Mouse (Mus musculus) layer of hippocampus, postnatal 36 days (tissue): ENCODE measurements around the gene Kat8. TPM values are rescaled to one million over a fixed set of nuclear protein-coding genes. Genes with fewer than 3 reads are reported as not detected.
"Not testable (repeated sequence)": the region's sequence is repeated elsewhere in the genome, so short reads cannot be mapped to it uniquely, and the experiment has no call there.

ENCODE experiments used
- DNase-seq, 2 experiments: peaks; one replicate each; pipeline ENCODE4 v3.0.0; 2022
- total RNA-seq, 2 experiments: library from RNA; stranded (reverse); gene quantifications; 2 replicates each; pipeline ENCODE4 v1.2.3; 2021

Kat8 gene
- total RNA-seq, 2 experiments from 2014 or later, result 33.8 to 36.2 TPM

GRCm38 (mm10) chr7:127932273-127933031, 20.1 kb downstream of the Kat8 start:
- no peak for DNase-seq

- no peak for DNase-seq
Measured at GRCm38 (mm10) chr7:127934075-127934474, 21.8 kb downstream of the Kat8 start.

- peak; percentile 92 to 95 for DNase-seq
Measured at GRCm38 (mm10) chr7:127935028-127935722, 22.9 kb downstream of the Kat8 start.

- DNase-seq, result no peak
Measured at GRCm38 (mm10) chr7:127935748-127936159, 23.4 kb downstream of the Kat8 start.

- DNase-seq, result no peak
Measured at GRCm38 (mm10) chr7:127936216-127936884, 24.0 kb downstream of the Kat8 start.

GRCm38 (mm10) chr7:127942097-127942496, 29.8 kb downstream of the Kat8 start:
- not testable (repeated sequence) for DNase-seq

GRCm38 (mm10) chr7:127944614-127945013, 32.3 kb downstream of the Kat8 start:
- DNase-seq, result no peak

GRCm38 (mm10) chr7:127946470-127947023, 34.2 kb downstream of the Kat8 start, which contains the start of gene Prss36:
TSS of gene Prss36 (minus strand) at chr7:127946725.
- DNase-seq, result no peak

GRCm38 (mm10) chr7:127952864-127953581, 40.7 kb downstream of the Kat8 start:
- DNase-seq, result no peak

GRCm38 (mm10) chr7:127959364-127959763, 47.0 kb downstream of the Kat8 start:
- DNase-seq, result no peak

GRCm38 (mm10) chr7:127966371-127966918, 54.1 kb downstream of the Kat8 start:
- DNase-seq, result no peak

- peak; percentile 95 for DNase-seq
Measured at GRCm38 (mm10) chr7:127967004-127967921, 54.9 kb downstream of the Kat8 start, which contains the start of gene Fus. TSS of gene Fus (plus strand) at chr7:127967457.

- DNase-seq, result peak; percentile 66 to 71
Measured at GRCm38 (mm10) chr7:127967922-127968828, 55.9 kb downstream of the Kat8 start.

GRCm38 (mm10) chr7:127974413-127974930, 62.2 kb downstream of the Kat8 start:
- no peak for DNase-seq

Other genes starting within 250 kb of the Kat8 start
- 10 to 100 TPM; 23.1 to 25.8 TPM for gene Bcl7c, start 203.6 kb upstream of the Kat8 start, total RNA-seq
- gene Ctf1, start 199.8 kb upstream of the Kat8 start, total RNA-seq, result 1 to 10 TPM; 2.1 to 2.4 TPM
- gene Ctf2, start 180.3 kb upstream of the Kat8 start, total RNA-seq, result not detected
- 10 to 100 TPM; 63.5 to 65.2 TPM for gene Fbxl19, start 168.0 kb upstream of the Kat8 start, total RNA-seq
- gene Orai3, start 142.7 kb upstream of the Kat8 start, total RNA-seq, result 10 to 100 TPM; 31.1 to 32.6 TPM
- 10 to 100 TPM; 46.2 to 46.9 TPM for gene Setd1a, start 135.8 kb upstream of the Kat8 start, total RNA-seq
- 1 to 10 TPM; 2.4 to 2.9 TPM for gene Gm49388, start 126.9 kb upstream of the Kat8 start, total RNA-seq
- gene Hsd3b7, start 111.9 kb upstream of the Kat8 start, total RNA-seq, result 1 to 10 TPM; 8.3 to 8.6 TPM
- gene Stx4a, start 88.2 kb upstream of the Kat8 start, total RNA-seq, result 10 to 100 TPM; 64.3 to 64.7 TPM
- gene Stx1b, start 88.0 kb upstream of the Kat8 start, total RNA-seq, result 100 to 1,000 TPM; 342 to 346 TPM
- gene Zfp646, start 36.3 kb upstream of the Kat8 start, total RNA-seq, result 10 to 100 TPM; 33.2 to 36.3 TPM
- 10 to 100 TPM; 24.5 to 25.5 TPM for gene Zfp668, start 35.7 kb upstream of the Kat8 start, total RNA-seq
- gene Prss53, start 21.5 kb upstream of the Kat8 start, total RNA-seq, result 1 to 10 TPM; 3.7 to 4.0 TPM
- not detected for gene Gm21974, start 17.1 kb upstream of the Kat8 start, total RNA-seq
- 10 to 100 TPM; 24.0 to 25.0 TPM for gene Vkorc1, start 16.9 kb upstream of the Kat8 start, total RNA-seq
- gene Bckdk, start 8.4 kb upstream of the Kat8 start, total RNA-seq, result 10 to 100 TPM; 35.7 to 41.6 TPM
- under 1 TPM; 0.68 to 0.80 TPM for gene Prss8, start 17.6 kb downstream of the Kat8 start, total RNA-seq
- gene Prss36, start 34.2 kb downstream of the Kat8 start, total RNA-seq, result 10 to 100 TPM; 11.0 to 11.6 TPM
- 100 to 1,000 TPM; 301 to 325 TPM for gene Fus, start 54.9 kb downstream of the Kat8 start, total RNA-seq
- gene Pycard, start 81.4 kb downstream of the Kat8 start, total RNA-seq, result 1 to 10 TPM; 1.9 to 2.4 TPM
- gene Trim72, start 91.4 kb downstream of the Kat8 start, total RNA-seq, result under 1 TPM; 0.42 to 0.56 TPM
- 10 to 100 TPM in 1 of 2 experiments, 1 to 10 TPM in 1; 9.1 to 12.0 TPM for gene Itgam, start 150.1 kb downstream of the Kat8 start, total RNA-seq
- not detected for gene Gm49368, start 150.2 kb downstream of the Kat8 start, total RNA-seq
- gene Itgax, start 217.0 kb downstream of the Kat8 start, total RNA-seq, result under 1 TPM; 0.12 to 0.33 TPM
- gene Itgad, start 241.9 kb downstream of the Kat8 start, total RNA-seq, result under 1 TPM; 0.20 to 0.25 TPM